Mouse (Mus musculus): ENCODE results near the gene Sox10.

Gene Sox10

DNA sequence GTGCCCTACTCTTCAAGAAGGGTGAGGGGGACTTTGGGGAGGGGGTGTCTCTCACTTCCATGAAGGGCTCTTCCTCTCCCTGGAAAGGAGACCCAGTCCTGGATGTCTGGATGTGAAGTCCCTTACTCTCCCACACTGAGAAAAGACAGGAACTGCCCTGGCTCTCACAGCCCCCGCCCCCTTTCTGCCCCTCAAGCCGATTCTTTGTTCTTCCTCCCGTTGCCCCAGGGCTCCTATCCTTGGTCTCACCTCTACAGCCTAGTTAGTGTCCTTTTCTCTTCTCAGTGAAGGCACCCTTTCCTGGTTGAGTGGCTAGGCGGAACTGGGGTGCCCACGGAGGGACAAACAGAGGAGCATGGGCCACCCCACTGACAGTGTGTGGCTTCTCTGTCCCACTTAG lies at the start of gene Sox10:
Sox10 (minus strand) TSS at position 101 of the 400 bp plus-strand sequence.
- DNase-seq (ENCODE audit: low read depth, low spot score) = no peak

DNA sequence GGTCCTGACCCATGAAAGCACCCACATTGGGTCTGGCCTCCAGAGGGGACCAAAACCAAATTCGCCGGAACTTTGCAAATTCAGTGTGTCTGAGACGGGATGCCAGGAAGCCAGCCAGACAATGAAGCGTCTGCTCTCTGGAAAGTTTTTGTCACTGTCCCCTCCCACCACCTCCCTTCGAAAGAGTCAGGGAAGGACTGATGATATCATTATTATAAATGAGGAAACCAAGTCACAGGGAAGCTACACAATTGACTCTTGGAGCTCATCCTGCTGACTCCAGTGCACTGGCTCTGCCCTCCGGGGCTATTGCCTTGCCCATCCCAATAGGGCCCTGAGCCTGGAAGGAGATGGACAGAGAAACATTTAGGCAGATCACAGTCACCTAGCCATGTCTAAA lies 48.6 kb upstream of the Sox10 start:
- DNase-seq (ENCODE audit: low read depth, low spot score) = peak; percentile 49

DNA sequence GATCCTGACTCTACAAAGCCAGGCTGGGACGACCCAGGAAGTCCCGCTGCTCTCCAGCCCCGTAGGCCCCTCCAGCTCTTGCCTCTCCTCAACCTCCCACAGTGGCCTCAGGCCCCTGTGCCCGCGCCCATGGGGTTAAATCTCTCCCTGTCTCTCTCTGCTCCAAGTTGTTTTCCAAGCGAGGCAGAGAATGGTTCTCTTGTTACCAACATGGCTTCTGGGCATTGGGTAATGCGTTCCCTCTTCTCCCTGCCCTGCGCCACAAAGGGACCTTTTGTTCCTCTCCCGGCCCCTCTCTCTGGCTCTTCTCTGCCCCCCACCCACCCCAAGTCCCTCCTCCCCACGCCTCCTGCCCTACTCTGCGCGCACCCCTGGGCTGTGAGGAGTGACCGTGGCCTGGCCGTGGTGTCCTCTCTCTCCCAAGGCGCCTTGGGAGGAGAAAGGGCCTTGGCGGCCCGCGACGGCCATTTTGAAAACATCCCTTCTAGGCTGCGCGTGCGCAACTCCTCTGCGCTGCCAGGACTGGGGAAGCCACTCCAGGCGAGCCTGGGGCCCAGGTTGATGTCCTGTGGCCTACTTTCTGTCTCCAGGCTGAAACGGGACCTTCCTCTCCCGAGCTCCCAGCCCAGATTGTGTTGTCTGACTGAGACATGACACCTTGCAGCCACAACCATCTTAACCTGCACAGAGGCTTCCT lies 47.9 kb upstream of the Sox10 start:
- peak; percentile 81 for DNase-seq (ENCODE audit: low read depth, low spot score)

DNA sequence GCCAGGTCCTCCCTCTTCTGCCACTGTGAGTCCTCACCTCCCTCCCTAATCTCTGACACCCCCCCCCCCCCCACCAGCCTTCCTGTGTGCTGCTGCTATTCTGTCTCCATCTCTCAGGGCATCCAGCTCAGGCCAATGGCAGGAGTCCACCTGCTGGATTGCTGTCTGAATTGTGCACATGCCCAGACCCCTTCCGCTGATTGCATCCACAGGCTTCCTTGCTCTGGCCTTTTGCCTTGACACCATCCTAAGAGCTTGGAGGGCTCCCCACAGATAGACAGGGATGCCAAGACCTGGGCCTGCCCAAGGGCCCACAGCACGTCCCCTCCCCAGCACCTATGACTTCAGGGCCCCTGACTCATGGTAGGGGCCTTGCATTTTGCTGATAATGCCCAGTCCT lies 45.3 kb upstream of the Sox10 start:
- DNase-seq (ENCODE audit: low read depth, low spot score) = no peak

DNA sequence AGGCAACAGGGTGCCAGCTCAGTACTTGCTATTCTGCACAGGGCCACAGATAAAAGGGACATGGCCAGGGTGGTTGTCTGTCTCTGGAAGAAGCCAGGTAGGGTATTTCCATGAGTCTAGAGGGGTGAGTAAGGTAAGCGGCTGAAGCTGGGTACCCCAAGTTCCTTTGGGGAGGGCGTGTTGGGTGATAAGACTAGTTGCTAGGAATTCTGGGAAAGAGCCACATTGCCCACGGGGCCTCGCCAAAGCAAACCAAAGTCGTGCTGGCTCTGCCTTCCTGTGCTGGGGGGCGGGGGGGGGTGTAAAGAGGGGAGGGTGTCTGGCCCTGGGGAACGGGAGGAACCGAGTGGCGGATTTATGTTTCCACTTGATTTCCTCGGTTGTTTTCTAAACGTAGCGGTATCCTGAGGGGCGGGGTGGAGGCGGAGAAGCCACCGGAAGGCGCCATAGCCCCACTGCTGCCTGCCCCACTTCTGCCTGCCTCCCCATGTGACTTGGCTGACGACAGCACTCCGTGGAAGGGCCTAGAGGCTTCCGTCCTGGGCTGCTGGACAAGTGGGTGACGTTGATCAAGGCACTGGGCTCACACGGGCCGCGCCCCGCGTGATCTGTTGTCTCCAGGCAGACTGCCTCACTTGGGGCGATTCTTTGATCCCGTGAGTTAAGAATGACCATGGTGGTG lies 43.9 kb upstream of the Sox10 start:
- peak; percentile 46 for DNase-seq (ENCODE audit: low read depth, low spot score)

DNA sequence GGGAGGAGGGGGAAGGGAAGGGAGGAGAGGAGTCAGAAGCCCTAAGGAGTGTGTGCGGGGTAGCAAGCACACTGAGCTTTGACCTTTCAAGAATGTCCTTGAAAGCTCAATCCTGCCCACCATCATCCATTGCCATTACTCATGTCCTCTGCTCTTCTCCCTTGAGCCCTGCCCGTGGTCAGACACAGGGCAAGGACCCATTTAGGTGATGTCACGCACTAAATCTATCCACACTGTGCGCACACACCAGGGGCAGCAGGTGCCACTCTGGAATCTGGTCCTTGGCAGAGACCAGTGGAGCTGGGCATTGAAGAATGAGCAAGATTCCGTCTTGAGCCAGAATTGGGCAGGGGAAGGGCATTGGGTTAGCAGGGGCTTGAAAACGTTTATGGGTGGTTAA lies 43.2 kb upstream of the Sox10 start:
- no peak for DNase-seq (ENCODE audit: low read depth, low spot score)

DNA sequence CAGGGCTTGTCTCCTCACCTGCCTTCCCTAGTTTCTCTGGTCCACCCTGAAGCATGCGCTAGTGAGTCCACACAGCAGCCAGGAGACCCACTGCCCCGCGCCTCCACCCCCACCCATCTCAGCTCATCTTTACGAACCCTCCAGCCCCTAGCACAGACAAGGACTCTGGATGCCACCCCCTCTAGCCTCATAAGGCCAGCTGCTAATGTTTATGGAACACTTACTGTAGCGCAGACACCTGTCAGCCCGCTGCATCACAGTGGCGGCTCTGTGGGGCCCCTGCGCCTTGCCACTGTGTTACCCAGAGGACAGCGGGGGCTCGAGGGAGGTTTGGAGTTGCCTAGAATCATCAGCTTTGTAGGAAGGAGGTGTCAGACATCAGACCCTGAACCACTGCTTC lies 37.5 kb upstream of the Sox10 start:
- DNase-seq (ENCODE audit: low read depth, low spot score) = no peak

DNA sequence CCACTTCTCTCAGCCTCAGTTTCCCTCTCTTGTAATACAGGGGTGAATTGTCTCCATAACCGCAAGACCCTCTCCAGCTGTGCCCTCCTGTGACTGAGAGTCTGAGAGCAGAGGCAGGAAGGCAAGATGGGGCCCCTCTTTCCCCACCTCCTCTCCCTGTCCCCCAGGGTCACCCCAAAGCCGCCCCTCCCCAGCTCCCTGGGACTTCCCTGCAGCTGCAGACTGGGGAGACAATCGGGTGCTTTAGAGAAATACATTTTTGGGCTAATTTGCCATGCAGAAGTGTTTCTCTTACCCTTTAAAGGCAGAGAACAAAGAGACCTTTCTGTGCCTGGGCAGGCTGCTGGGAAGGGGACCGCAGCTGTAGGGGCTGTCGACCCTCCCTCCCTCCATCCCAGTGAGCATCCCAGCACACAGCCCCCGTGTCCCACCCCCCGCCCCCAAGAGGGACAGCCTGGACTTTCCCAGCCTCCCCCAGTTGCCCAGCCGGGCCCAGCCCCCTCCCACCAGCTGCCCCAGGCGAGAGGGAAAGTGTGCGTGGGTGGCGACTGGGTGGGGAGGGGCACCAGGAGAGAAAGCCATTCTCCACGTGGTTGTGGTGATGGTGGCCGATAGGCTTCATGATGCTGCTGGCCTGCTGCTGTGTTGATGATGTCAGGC lies 36.6 kb upstream of the Sox10 start:
- no peak for DNase-seq (ENCODE audit: low read depth, low spot score)

DNA sequence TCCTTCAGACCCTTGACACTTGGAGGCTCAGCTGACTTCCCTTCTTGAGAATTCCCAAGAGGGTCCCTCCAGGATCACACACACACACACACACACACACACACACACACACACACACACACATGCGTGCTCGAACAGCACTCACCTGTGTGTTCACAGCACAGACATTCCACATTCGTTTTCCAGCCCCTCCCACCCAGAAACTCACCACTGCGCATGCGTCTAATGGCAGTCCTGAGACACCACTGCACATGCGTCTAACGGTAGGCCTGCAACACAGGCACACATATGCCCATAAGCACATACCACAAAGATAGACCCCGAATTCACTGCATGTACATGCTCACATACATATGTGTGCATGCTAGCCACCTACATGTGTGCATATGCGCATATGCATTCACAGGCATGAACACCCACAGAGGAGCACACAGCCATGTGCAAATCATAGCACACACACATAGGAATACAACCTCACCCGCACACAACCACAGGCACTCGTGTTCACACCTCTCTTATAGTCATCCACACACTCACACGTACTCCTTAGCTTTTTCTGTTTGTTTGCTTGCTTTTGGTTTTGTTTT lies 34.4 kb upstream of the Sox10 start:
- no peak for DNase-seq (ENCODE audit: low read depth, low spot score)

DNA sequence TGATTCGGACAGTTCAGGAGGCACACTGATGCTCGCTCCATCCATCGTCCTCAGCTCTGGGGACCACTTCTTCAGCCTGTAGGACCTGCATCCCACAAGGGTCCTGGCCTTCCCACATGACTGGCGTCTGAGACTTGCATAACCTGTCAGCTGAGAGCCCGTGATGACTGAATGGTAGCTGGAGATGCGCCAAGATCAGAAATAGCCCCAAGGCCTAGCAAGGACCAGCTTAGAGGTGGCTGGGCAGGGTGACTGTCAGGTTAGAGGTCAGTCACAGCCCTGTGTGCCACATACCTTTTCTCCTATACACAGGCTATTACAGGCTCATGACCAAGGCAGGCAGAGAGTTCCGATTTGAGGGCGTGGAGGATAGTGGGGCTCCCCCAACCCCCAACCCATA lies 30.5 kb upstream of the Sox10 start:
- DNase-seq (ENCODE audit: low read depth, low spot score) = no peak

DNA sequence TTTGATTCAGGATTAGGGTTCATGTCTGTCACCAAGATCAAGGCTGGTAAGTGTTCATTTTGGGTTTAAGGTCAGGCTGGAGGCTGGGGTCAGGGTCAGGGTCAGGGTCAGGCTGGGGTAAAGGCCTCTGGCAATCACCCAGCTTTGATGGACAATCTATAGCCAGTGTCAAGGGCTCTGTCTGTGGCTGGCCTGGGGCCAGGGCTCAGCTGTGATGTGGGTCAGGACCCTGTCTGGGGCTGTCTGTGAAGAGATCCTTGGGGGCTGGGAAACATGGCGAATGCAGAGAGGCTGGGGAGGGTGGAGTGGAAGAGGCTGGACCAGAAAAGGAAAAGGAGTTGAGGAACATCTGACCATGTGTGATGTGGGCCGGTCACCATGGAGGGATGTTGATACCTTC lies 29.9 kb upstream of the Sox10 start:
- DNase-seq (ENCODE audit: low read depth, low spot score) = no peak

DNA sequence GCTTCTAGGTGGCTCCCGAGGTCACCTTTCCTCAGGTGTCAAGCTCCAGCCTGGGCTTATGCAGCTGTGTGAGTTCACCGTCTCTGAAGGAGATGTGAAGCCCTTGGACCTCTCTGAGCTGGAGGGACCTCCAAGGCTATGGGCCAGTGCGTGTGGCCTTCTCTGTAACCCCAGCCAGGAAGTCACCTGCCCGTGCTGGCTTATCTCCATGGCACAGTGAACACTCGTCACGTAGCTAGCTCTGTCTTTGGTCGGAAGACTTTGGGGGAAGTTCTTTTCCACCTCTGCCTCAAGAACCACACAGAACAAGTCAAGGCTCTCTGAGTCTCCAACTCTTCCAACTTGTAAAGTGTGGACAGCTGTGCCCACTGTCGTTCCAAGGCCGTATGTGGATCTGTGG lies 29.0 kb upstream of the Sox10 start:
- DNase-seq (ENCODE audit: low read depth, low spot score) = no peak

DNA sequence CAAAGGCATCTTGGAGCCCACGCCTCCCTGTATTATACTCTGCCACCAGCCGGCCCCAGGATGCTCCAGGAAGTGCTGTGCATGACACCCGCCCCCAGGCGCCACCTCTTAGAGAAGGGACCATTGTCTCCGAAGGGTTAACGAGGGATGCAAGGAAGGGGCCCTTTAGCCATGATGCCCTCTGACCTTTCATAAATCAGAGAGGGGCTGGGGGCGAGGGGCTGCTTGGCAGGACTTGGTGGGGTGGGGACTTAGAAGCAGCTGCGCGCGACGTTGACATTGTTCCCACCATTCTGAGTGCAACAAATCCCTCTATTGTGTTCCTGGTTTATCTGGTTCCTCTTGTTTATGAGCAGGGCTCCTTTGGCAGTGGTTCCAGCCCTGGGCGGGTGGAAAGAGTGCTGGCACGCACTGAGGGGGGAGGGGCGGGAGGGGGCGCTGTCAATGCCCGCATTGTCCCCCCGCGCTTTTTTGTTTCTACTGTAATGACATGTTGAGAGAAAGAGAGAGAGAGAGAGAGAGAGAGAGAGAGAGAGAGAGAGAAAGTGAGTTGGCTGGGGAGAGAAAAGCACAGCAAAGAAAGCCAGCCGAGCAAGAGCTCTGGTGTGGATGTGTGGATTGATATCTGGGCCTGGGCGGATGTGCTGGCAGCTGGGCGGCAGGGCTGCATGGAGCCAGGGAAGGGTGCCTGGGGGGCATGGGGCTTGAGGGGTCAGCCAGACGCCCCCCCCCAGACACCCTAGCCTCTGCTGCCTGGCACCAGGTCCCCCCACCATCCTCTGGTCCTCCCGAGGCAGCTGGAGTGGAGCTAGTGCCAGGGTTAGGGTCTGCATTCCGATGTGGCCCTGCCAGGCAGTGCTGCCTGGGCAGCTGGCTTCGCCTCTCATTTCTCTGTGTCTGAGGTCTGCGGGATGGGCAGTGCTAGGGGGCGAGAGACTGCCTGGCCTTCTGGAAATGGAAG lies 28.1 kb upstream of the Sox10 start:
- DNase-seq (ENCODE audit: low read depth, low spot score) = peak; percentile 46

DNA sequence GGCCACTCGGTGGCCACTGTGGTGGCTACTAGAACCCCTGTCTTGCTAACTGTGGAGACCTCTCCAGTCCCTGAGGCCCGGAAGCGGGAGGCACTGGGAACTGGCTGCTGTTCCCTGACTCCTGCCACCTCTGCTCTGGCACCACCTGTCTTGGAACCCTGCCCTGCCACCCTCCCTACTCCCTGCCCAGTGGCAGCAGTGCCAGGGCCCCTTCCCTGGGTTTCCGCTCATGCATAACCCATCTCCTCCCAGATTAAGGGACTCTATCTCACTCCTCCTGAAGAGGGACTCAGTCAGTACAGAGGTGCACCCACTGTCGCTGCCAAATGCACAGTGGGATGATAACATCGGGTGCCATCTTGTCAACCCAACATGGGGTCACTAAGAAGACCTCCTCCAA lies 27.4 kb upstream of the Sox10 start:
- no peak for DNase-seq (ENCODE audit: low read depth, low spot score)

DNA sequence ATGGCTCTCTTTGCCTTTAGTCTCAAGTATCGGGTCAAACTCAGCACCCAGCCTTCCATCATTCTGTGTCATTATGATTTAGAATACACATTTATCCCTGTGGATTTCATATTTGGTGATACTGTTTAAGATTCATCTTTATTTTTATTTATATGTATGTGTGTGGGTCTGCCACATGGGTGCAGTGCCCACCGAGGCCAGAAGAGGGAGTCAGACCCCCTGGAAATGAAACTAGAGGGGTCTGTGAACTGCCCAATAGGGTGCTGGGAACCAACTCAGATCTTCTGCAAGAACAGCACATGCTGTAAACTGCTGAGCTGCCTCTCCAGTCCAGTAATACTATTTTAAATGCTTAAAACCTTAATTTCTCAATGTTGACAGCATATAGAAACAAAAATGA lies 26.4 kb upstream of the Sox10 start:
- DNase-seq (ENCODE audit: low read depth, low spot score) = peak; percentile 61

DNA sequence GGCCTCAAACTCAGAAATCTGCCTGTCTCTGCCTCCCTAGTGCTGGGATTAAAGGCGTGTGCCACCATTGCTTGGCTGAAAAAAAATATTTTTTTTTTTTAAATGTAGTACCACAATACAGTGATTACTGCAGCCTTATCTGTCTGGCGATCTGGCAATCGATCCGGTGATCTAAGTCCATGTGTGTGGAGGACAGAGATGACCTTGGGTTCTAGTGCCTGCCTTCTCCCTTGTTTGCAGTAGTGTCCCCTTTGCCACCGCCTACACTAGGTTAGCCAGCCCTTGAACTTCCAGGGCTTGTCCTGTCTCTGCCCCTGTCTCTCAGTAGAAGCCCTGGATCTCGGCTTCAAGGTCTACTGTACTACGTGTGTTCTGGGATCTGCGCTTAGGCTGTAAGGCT lies 22.8 kb upstream of the Sox10 start:
- DNase-seq (ENCODE audit: low read depth, low spot score) = no peak

DNA sequence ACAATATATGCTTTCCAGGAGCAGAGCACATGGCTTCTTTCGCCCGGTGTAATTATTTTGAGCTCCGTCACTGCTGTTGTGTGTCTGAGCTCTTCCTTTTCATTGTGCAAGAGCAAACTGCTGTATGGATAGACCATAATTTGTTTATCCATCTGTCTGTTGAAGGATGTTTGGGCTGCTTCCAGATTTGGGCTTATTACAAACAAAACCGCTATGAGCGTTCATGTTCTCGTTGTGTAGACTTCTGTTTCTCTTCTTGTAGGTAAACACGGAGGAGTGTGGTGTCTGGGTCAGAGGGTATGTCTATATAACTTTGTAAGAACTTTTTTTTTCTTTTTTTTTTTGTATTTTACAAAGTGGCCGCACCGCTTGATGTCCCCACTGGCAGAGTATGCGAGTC lies 20.2 kb upstream of the Sox10 start:
- no peak for DNase-seq (ENCODE audit: low read depth, low spot score)

DNA sequence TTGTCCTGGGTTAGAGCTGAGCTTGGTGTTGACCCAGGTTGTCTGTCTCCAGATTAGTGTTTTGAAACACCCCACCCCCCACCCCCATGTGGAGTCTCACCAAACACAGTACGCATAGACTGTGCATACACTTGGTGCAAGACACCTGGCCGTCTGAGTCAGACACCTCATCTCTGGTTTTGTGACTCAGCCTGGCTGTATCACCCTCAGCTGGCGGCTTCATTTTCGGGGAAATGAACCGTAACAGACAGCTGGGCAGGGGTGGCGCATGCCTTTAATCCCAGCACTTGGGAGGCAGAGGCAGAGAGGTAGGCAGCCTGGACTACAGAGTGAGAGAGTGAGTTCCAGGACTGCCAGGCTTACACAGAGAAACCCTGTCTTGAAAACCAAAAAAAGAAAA lies 11.9 kb upstream of the Sox10 start:
- DNase-seq (ENCODE audit: low read depth, low spot score) = no peak

DNA sequence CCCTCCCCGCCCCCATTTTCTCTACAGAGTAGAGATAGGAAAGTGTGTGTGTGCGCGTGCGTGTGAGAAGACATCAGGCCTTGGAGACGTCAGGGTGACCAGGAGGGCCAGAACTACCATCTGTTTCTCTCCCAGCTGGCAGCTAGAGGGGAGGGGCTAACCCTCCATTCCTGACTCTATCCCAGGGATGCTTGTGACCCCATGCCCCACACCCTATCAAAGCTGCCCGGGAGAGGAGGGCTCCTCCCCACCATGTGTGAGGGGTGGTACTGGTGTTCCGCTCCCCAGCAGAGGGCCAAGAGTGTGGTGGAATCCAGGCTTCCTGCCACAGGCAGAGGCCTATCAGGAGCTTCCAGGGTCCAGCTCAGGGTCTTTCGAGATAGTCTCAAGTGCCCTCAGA lies 1.7 kb upstream of the Sox10 start:
- no peak for DNase-seq (ENCODE audit: low read depth, low spot score)

DNA sequence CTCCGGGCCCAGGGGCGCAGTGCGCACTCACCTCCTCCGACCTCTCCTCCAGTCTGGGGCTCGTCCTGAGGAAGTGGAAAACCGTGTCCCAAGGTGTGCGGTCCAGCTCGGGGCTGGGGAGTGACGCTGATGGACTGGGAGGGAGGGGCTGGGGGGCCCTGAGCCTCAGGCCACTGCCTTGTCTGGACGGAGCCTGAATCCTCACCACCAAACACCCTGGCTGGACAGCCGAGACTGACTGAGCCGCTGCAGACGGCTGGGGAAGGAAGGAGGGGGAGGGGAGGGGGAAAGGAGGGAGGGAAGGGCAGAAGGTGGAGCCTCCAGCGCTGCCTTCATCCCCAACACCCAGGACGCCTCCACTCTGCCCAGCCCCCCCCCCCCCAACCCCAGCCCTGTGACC lies 789 bp downstream of the Sox10 start:
- DNase-seq (ENCODE audit: low read depth, low spot score) = peak; percentile 29

DNA sequence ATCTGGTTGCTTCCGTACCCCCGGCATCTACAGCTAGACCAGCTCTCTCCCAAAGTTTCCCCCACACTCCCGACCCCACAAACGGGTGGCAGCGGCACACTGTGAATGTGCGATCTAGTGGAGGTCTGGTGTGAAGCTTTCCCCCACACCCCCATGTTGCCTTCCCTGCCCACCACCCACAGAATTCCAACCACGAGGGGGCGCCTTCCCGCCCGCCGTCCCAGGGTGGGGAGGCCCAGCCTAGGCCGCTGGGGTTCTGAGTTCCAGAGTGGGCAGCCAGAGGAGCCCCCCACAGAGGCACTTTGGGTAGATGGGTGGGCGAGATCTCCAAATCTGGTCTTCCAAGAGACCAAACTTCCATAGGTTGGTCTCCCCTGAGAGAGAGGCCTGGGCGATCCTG lies 2.2 kb downstream of the Sox10 start:
- peak; percentile 61 for DNase-seq (ENCODE audit: low read depth, low spot score)

DNA sequence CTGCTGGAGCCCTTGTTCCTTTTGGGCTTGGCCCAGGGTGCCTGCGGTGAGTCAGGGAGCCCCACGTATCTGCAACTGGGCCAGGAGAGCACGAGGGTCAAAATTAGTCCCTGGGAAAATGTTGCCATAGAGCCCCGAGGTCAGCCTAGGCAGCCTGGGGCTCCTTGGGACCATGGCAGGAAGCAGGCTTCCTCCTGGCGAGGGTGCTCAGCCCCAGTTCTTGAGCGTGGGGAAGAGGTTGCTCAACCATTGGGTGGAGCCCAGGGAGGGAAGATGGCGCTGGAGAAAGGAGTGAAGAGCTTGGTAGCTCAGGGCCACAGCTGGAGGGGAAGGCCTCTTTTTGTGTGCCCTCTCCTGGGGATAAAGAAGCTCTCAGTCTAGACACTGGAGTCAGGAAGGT lies 2.7 kb downstream of the Sox10 start:
- no peak for DNase-seq (ENCODE audit: low read depth, low spot score)

Data from R1 (cell line).